Mouse (Mus musculus) embryo, embryonic 11.5 days (tissue): Measurements from ENCODE around the gene Vps54.
"Not testable (repeated sequence)": the region's sequence is repeated elsewhere in the genome, so short reads cannot be mapped to it uniquely, and the experiment has no call there.

ENCODE experiments used
- DNase-seq: peaks from one replicate; pipeline ENCODE4 v3.0.0-alpha.2; 2012; ENCODE audit warnings: low read depth, low spot score

The Vps54 gene

GRCm38 (mm10) chr11:21239021-21239661, at the start of gene Vps54:
Gene Vps54 (plus strand): TSS chr11:21239281.
- DNase-seq, result peak; percentile 31

GRCm38 (mm10) chr11:21191821-21192220, 47.3 kb upstream of the Vps54 start:
- not testable (repeated sequence) for DNase-seq

GRCm38 (mm10) chr11:21194851-21195250, 44.2 kb upstream of the Vps54 start:
- no peak for DNase-seq

- no peak for DNase-seq
Observed at GRCm38 (mm10) chr11:21209046-21209445, 30.0 kb upstream of the Vps54 start.

GRCm38 (mm10) chr11:21209701-21210100, 29.4 kb upstream of the Vps54 start:
- DNase-seq, result not testable (repeated sequence)

GRCm38 (mm10) chr11:21217419-21217818, 21.7 kb upstream of the Vps54 start:
- no peak for DNase-seq

- no peak for DNase-seq
Observed at GRCm38 (mm10) chr11:21219281-21219680, 19.8 kb upstream of the Vps54 start.

- DNase-seq, result no peak
Observed at GRCm38 (mm10) chr11:21219851-21220587, 19.1 kb upstream of the Vps54 start.

GRCm38 (mm10) chr11:21220754-21221153, 18.3 kb upstream of the Vps54 start:
- no peak for DNase-seq

- DNase-seq, result no peak
Observed at GRCm38 (mm10) chr11:21221396-21221795, 17.7 kb upstream of the Vps54 start.

GRCm38 (mm10) chr11:21222606-21223207, 16.4 kb upstream of the Vps54 start:
- no peak for DNase-seq

GRCm38 (mm10) chr11:21223539-21223938, 15.5 kb upstream of the Vps54 start:
- DNase-seq, result no peak

- no peak for DNase-seq
Observed at GRCm38 (mm10) chr11:21224041-21224440, 15.0 kb upstream of the Vps54 start.

GRCm38 (mm10) chr11:21224446-21224845, 14.6 kb upstream of the Vps54 start:
- DNase-seq, result no peak

GRCm38 (mm10) chr11:21224983-21225382, 14.1 kb upstream of the Vps54 start:
- DNase-seq, result no peak

- DNase-seq, result no peak
Observed at GRCm38 (mm10) chr11:21235381-21235780, 3.7 kb upstream of the Vps54 start.

GRCm38 (mm10) chr11:21235821-21236220, 3.3 kb upstream of the Vps54 start:
- no peak for DNase-seq

- DNase-seq, result no peak
Observed at GRCm38 (mm10) chr11:21236996-21237395, 2.1 kb upstream of the Vps54 start.

GRCm38 (mm10) chr11:21237474-21238278, 1.4 kb upstream of the Vps54 start:
- no peak for DNase-seq

- DNase-seq, result peak; percentile 34
Observed at GRCm38 (mm10) chr11:21238279-21239020, 631 bp upstream of the Vps54 start.
